Mouse (Mus musculus): ENCODE data around the gene Mlkl. TPM values are rescaled to one million over a fixed set of nuclear protein-coding genes. Genes with fewer than 3 reads are reported as not detected.
A peak's percentile ranks its signal among the peaks of the same experiment; 100 is the strongest.
"Not testable (repeated sequence)": the region's sequence is repeated elsewhere in the genome, so short reads cannot be mapped to it uniquely, and the experiment has no call there.

The Mlkl gene
- polyA plus RNA-seq, 1 experiment from 2014 or later = 1.3 TPM

DNA sequence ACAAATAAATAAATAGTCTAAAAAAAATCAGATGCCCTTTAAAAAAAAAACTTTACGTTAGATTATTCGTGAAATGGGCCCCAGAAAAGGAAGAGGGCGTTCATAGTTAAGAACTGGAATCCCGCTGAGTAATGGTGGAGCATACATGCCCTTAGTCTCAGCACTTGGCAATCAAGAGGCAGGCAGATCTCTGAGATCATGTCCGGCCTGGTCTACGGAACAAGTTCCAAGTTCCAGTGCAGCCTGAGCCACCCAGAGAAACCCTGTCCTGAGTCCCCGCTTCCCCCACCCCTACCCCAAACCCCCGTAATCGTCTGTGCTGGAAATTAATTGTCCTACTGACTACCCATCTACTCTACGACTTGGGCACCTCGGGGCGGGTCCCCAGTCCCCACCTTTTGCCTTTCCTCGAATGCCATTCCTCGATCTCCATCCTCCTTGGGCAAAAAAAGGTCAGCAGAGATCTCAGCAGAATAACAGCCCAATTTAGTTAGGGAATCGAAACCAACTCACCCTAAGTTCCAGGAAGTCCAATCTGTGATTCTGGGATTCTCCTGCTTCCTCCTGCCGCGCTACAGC is 577 bp downstream of the Mlkl start:
- Histone ChIP-seq H3K27me3 (ENCODE audit: control insufficient read depth, insufficient read depth, low read length) (no peaks in the 10 kb centered on the region), H3K27ac (ENCODE audit: low read depth, low read length) (no peak overlapping the region), H3K4me1 (replicated peaks; ENCODE audit: control insufficient read depth, insufficient read depth, low read length) (no peaks in the 10 kb centered on the region), H3K4me2 (replicated peaks; ENCODE audit: low read depth, low read length) (peak overlapping the region; percentile 45), H3K4me3 (ENCODE audit: low read depth, low read length) (peak overlapping the region; percentile 32), H3K36me3 (ENCODE audit: control insufficient read depth, insufficient read depth, low read length) (no peaks in the 10 kb centered on the region), H3K9ac (ENCODE audit: low read depth, low read length) (no peak overlapping the region), H3K9me3 (ENCODE audit: control insufficient read depth, low read length) (no peaks in the 10 kb centered on the region)
- WGBS = 31% methylated on average over 17 of the region's 17 CpGs
- DNase-seq (ENCODE audit: low spot score) (no peak), ATAC-seq (ENCODE audit: low FRiP score) (no peak)

- Histone ChIP-seq H3K9ac (ENCODE audit: low read depth, low read length) (no peak overlapping the region), H3K27ac (ENCODE audit: low read depth, low read length) (no peak overlapping the region), H3K9me3 (ENCODE audit: control insufficient read depth, low read length) (no peaks in the 10 kb centered on the region), H3K4me2 (replicated peaks; ENCODE audit: low read depth, low read length) (no peak overlapping the region), H3K4me1 (replicated peaks; ENCODE audit: control insufficient read depth, insufficient read depth, low read length) (no peaks in the 10 kb centered on the region), H3K27me3 (ENCODE audit: control insufficient read depth, insufficient read depth, low read length) (no peaks in the 10 kb centered on the region), H3K4me3 (ENCODE audit: low read depth, low read length) (no peak overlapping the region), H3K36me3 (ENCODE audit: control insufficient read depth, insufficient read depth, low read length) (no peaks in the 10 kb centered on the region)
- ATAC-seq (ENCODE audit: low FRiP score) (no peak), DNase-seq (ENCODE audit: low spot score) (no peak)
- 80% methylated on average over 4 of the region's 4 CpGs for WGBS
Measured at GRCm38 (mm10) chr8:111336692-111337091, 1.3 kb downstream of the Mlkl start.

DNA sequence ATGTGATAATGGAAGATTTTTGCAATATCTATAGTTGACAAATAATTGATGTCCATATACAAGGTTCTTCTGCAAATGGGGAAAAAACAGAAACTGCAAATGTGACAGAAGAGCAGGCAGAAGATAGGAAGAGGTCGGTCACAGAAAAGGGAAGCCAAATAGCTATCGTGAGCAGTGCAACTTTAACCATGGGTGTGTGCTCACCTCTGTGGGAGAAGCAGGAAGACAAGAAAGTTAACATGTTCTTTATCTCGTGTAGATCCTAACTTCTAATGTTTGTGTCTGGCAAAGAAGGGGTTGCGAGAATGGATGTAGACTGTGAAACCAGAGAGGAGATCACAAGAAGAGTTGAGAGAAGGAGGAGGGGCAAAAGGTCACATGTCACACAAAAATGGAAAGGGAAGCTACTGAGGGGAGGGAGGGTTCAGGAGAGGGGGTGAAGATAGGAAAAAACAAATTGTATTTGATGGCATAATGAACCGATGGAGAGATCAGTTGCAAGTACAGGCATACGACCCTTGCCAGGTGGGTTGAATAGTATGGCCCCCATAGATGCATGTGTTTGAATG is 12.7 kb downstream of the Mlkl start:
- no peak overlapping the region for H3K27ac ChIP-seq (ENCODE audit: low read depth, low read length)
- no peak overlapping the region for H3K4me2 ChIP-seq (replicated peaks; ENCODE audit: low read depth, low read length)
- no peaks in the 10 kb centered on the region for H3K36me3 ChIP-seq (ENCODE audit: control insufficient read depth, insufficient read depth, low read length)
- 81% methylated on average over 6 of the region's 6 CpGs for WGBS
- no peaks in the 10 kb centered on the region for H3K4me1 ChIP-seq (replicated peaks; ENCODE audit: control insufficient read depth, insufficient read depth, low read length)
- H3K27me3 ChIP-seq (ENCODE audit: control insufficient read depth, insufficient read depth, low read length) = no peaks in the 10 kb centered on the region
- H3K9me3 ChIP-seq (ENCODE audit: control insufficient read depth, low read length) = no peaks in the 10 kb centered on the region
- DNase-seq (ENCODE audit: low spot score) = no peak
- no peak overlapping the region for H3K9ac ChIP-seq (ENCODE audit: low read depth, low read length)
- no peak overlapping the region for H3K4me3 ChIP-seq (ENCODE audit: low read depth, low read length)
- ATAC-seq (ENCODE audit: low FRiP score) = no peak

GRCm38 (mm10) chr8:111314729-111315128 is 23.2 kb downstream of the Mlkl start:
- no peak overlapping the region for H3K4me3 ChIP-seq (ENCODE audit: low read depth, low read length)
- H3K4me1 ChIP-seq (replicated peaks; ENCODE audit: control insufficient read depth, insufficient read depth, low read length) = no peaks in the 10 kb centered on the region
- ATAC-seq (ENCODE audit: low FRiP score) = no peak
- DNase-seq (ENCODE audit: low spot score) = no peak
- H3K9ac ChIP-seq (ENCODE audit: low read depth, low read length) = no peak overlapping the region
- H3K9me3 ChIP-seq (ENCODE audit: control insufficient read depth, low read length) = no peaks in the 10 kb centered on the region
- no peaks in the 10 kb centered on the region for H3K36me3 ChIP-seq (ENCODE audit: control insufficient read depth, insufficient read depth, low read length)
- no peaks in the 10 kb centered on the region for H3K27me3 ChIP-seq (ENCODE audit: control insufficient read depth, insufficient read depth, low read length)
- WGBS = 85% methylated on average over 12 of the region's 12 CpGs
- no peak overlapping the region for H3K27ac ChIP-seq (ENCODE audit: low read depth, low read length)
- no peak overlapping the region for H3K4me2 ChIP-seq (replicated peaks; ENCODE audit: low read depth, low read length)

GRCm38 (mm10) chr8:111313961-111314360 is 24.0 kb downstream of the Mlkl start:
- H3K9me3 ChIP-seq (ENCODE audit: control insufficient read depth, low read length); H3K4me3 ChIP-seq (ENCODE audit: low read depth, low read length); DNase-seq (ENCODE audit: low spot score); H3K27ac ChIP-seq (ENCODE audit: low read depth, low read length); H3K9ac ChIP-seq (ENCODE audit: low read depth, low read length); ATAC-seq (ENCODE audit: low FRiP score); H3K4me1 ChIP-seq (replicated peaks; ENCODE audit: control insufficient read depth, insufficient read depth, low read length); H3K4me2 ChIP-seq (replicated peaks; ENCODE audit: low read depth, low read length); H3K27me3 ChIP-seq (ENCODE audit: control insufficient read depth, insufficient read depth, low read length); H3K36me3 ChIP-seq (ENCODE audit: control insufficient read depth, insufficient read depth, low read length): not testable (repeated sequence)
- 94% methylated on average over 6 of the region's 6 CpGs for WGBS

DNA sequence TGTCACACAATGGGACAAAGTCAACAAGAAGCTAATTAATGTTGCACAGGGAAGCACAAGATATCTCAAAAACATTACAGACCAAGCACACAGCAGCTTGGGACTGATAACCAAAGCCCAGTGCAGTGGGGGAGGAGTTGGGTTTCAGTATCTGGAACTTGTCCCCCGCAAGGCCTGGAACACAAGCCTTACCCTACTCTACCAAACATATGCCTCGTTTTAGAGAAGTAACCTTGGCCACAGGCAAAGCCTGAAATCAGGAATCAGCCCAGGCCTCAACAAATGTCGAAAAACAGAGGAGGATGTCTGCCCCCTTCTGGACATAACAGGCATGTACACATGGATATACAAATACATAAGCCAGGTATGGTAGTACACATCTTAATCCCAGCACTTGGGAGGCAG is 25.2 kb downstream of the Mlkl start:
- ATAC-seq (ENCODE audit: low FRiP score) (no peak), DNase-seq (ENCODE audit: low spot score) (no peak)
- Histone ChIP-seq H3K36me3 (ENCODE audit: control insufficient read depth, insufficient read depth, low read length) (no peaks in the 10 kb centered on the region), H3K4me1 (replicated peaks; ENCODE audit: control insufficient read depth, insufficient read depth, low read length) (no peaks in the 10 kb centered on the region), H3K9ac (ENCODE audit: low read depth, low read length) (no peak overlapping the region), H3K4me3 (ENCODE audit: low read depth, low read length) (no peak overlapping the region), H3K27ac (ENCODE audit: low read depth, low read length) (no peak overlapping the region), H3K9me3 (ENCODE audit: control insufficient read depth, low read length) (no peaks in the 10 kb centered on the region), H3K4me2 (replicated peaks; ENCODE audit: low read depth, low read length) (no peak overlapping the region), H3K27me3 (ENCODE audit: control insufficient read depth, insufficient read depth, low read length) (no peaks in the 10 kb centered on the region)
- WGBS = 71% methylated on average over 3 of the region's 3 CpGs

- not testable (repeated sequence) for H3K4me2 ChIP-seq (replicated peaks; ENCODE audit: low read depth, low read length); ATAC-seq (ENCODE audit: low FRiP score); H3K36me3 ChIP-seq (ENCODE audit: control insufficient read depth, insufficient read depth, low read length); H3K27me3 ChIP-seq (ENCODE audit: control insufficient read depth, insufficient read depth, low read length); DNase-seq (ENCODE audit: low spot score); H3K27ac ChIP-seq (ENCODE audit: low read depth, low read length); H3K4me1 ChIP-seq (replicated peaks; ENCODE audit: control insufficient read depth, insufficient read depth, low read length); H3K4me3 ChIP-seq (ENCODE audit: low read depth, low read length); H3K9me3 ChIP-seq (ENCODE audit: control insufficient read depth, low read length); H3K9ac ChIP-seq (ENCODE audit: low read depth, low read length)
- WGBS = 92% methylated on average over 12 of the region's 15 CpGs
Measured at GRCm38 (mm10) chr8:111310006-111310405, 28.0 kb downstream of the Mlkl start.

- Histone ChIP-seq H3K27me3 (ENCODE audit: control insufficient read depth, insufficient read depth, low read length) (no peaks in the 10 kb centered on the region), H3K36me3 (ENCODE audit: control insufficient read depth, insufficient read depth, low read length) (no peaks in the 10 kb centered on the region), H3K4me1 (replicated peaks; ENCODE audit: control insufficient read depth, insufficient read depth, low read length) (no peaks in the 10 kb centered on the region), H3K9me3 (ENCODE audit: control insufficient read depth, low read length) (no peaks in the 10 kb centered on the region), H3K9ac (ENCODE audit: low read depth, low read length) (no peak overlapping the region), H3K27ac (ENCODE audit: low read depth, low read length) (no peak overlapping the region), H3K4me2 (replicated peaks; ENCODE audit: low read depth, low read length) (no peak overlapping the region), H3K4me3 (ENCODE audit: low read depth, low read length) (no peak overlapping the region)
- 29% methylated on average over 5 of the region's 5 CpGs for WGBS
- no peak for ATAC-seq (ENCODE audit: low FRiP score)
- DNase-seq (ENCODE audit: low spot score) = no peak
Measured at GRCm38 (mm10) chr8:111305031-111305730, 32.8 kb downstream of the Mlkl start.

DNA sequence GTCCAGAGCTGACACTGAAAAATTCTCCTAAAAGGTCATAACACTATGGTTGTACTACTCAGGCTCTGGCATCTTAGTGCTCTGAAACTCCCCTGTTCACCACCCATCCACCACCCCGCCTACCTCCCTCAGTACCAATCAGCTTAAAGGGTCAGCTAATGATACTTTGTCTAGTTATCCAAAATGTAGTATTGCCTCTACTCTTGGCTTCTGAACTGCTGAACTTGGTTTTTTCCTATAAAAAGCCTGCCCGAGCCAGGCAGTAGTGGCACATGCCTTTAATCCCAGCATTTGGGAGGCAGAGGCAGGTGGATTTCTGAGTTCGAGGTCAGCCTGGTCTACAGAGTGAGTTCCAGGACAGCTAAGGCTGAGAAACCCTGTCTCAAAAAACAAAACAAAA is 33.6 kb downstream of the Mlkl start:
- H3K4me2 ChIP-seq (replicated peaks; ENCODE audit: low read depth, low read length) = no peak overlapping the region
- no peaks in the 10 kb centered on the region for H3K27me3 ChIP-seq (ENCODE audit: control insufficient read depth, insufficient read depth, low read length)
- no peaks in the 10 kb centered on the region for H3K9me3 ChIP-seq (ENCODE audit: control insufficient read depth, low read length)
- H3K9ac ChIP-seq (ENCODE audit: low read depth, low read length) = no peak overlapping the region
- no peaks in the 10 kb centered on the region for H3K36me3 ChIP-seq (ENCODE audit: control insufficient read depth, insufficient read depth, low read length)
- no peak for DNase-seq (ENCODE audit: low spot score)
- H3K4me1 ChIP-seq (replicated peaks; ENCODE audit: control insufficient read depth, insufficient read depth, low read length) = no peaks in the 10 kb centered on the region
- no peak for ATAC-seq (ENCODE audit: low FRiP score)
- no peak overlapping the region for H3K27ac ChIP-seq (ENCODE audit: low read depth, low read length)
- WGBS = 88% methylated on average over 3 of the region's 3 CpGs
- no peak overlapping the region for H3K4me3 ChIP-seq (ENCODE audit: low read depth, low read length)

Measured in hindbrain, embryonic 11.5 days (tissue).